Mouse (Mus musculus) heart, postnatal 0 days (tissue): Measurements from ENCODE around the gene Oas1e.

Experiments used
- CTCF ChIP-seq: IDR thresholded peaks from 2 replicates; pipeline ENCODE4 v1.5.1; 2016; ENCODE audit warnings: antibody characterized with exemption, control low read depth, low read depth
- EP300 ChIP-seq: IDR thresholded peaks from 2 replicates; pipeline ENCODE4 v1.6.1; 2016; ENCODE audit warnings: antibody characterized with exemption, low read depth

- TF ChIP-seq CTCF (no peak), EP300 (no peak)
Measured at GRCm38 (mm10) chr5:120765010-120765409, 30.3 kb downstream of the Oas1e start.
